Mouse (Mus musculus) adrenal gland, adult 2 months (tissue): ENCODE measurements around the gene Rab35. TPM values are rescaled to one million over a fixed set of nuclear protein-coding genes. Genes with fewer than 3 reads are reported as not detected.

Experiments used
- microRNA-seq, 2 experiments: library from miRNA; unstranded; fragments of <30 nt; microRNA quantifications; one replicate each; pipeline ENCODE4 v1.2.0; 2021
- polyA plus RNA-seq: library from polyadenylated mRNA; depleted of rRNA; stranded (reverse); fragments of >200 nt; gene quantifications from 2 replicates; pipeline ENCODE4 v1.2.3, GENCODE M21; 2012; rRNA removed
- total RNA-seq, 2 experiments: library from RNA; stranded (reverse); gene quantifications; 2 replicates each; pipeline ENCODE4 v1.2.3; 2021

Rab35 gene
- total and polyA plus RNA-seq, 3 experiments = 64.2 to 66.2 (median 65.8) TPM

Small RNAs within 50 kb of the gene (microRNA-seq; reads per million reads assigned to microRNA genes)
- gene Mir7030 = 0 to 0.22 reads per million in 2 experiments

Other genes with a start within 250 kb of the Rab35 start
- 10 to 100 TPM; 16.3 to 19.1 TPM for gene Msi1, start 202.3 kb upstream of the Rab35 start, total RNA-seq
- 24.0 and 29.5 TPM in 2 replicates for gene Msi1, start 202.3 kb upstream of the Rab35 start, polyA plus RNA-seq
- gene Pla2g1b, start 165.6 kb upstream of the Rab35 start, total RNA-seq = not detected
- 7.6 TPM in 1 of 2 replicates, not detected in the other for gene Pla2g1b, start 165.6 kb upstream of the Rab35 start, polyA plus RNA-seq
- 10 to 100 TPM; 15.1 to 28.0 TPM for gene Sirt4, start 147.2 kb upstream of the Rab35 start, total RNA-seq
- 47.4 and 61.7 TPM in 2 replicates for gene Sirt4, start 147.2 kb upstream of the Rab35 start, polyA plus RNA-seq
- gene Pxn, start 125.2 kb upstream of the Rab35 start, total RNA-seq = 10 to 100 TPM; 39.4 to 47.2 TPM
- gene Pxn, start 125.2 kb upstream of the Rab35 start, polyA plus RNA-seq = 66.9 and 67.5 TPM in 2 replicates
- gene Rplp0, start 72.4 kb upstream of the Rab35 start, total RNA-seq = 100 to 1,000 TPM; 758 to 884 TPM
- gene Rplp0, start 72.4 kb upstream of the Rab35 start, polyA plus RNA-seq = 1,163 and 1,198 TPM in 2 replicates
- gene Gcn1l1, start 66.7 kb upstream of the Rab35 start, total RNA-seq = 10 to 100 TPM; 48.6 to 51.1 TPM
- gene Gcn1l1, start 66.7 kb upstream of the Rab35 start, polyA plus RNA-seq = 41.2 and 49.4 TPM in 2 replicates
- 10 to 100 TPM in 1 of 2 experiments, 1 to 10 TPM in 1; 5.4 to 13.2 TPM for gene Bicdl1, start 99.7 kb downstream of the Rab35 start, total RNA-seq
- gene Bicdl1, start 99.7 kb downstream of the Rab35 start, polyA plus RNA-seq = 23.7 and 25.3 TPM in 2 replicates
- 1 to 10 TPM; 3.9 to 5.2 TPM for gene Cit, start 213.4 kb downstream of the Rab35 start, total RNA-seq
- gene Cit, start 213.4 kb downstream of the Rab35 start, polyA plus RNA-seq = 4.0 and 8.7 TPM in 2 replicates